Mouse (Mus musculus) forebrain, embryonic 14.5 days (tissue): Measurements from ENCODE around the gene Banf1. TPM values are rescaled to one million over a fixed set of nuclear protein-coding genes. Genes with fewer than 3 reads are reported as not detected.
"Not testable (repeated sequence)": the region's sequence is repeated elsewhere in the genome, so short reads cannot be mapped to it uniquely, and the experiment has no call there.

ENCODE experiments used
- ATAC-seq: fragments of 200-750 bp; cut with Nextera tagmentation; 2 replicates; pipeline ENCODE4 v1.8.0; 2017; ENCODE audit warnings: mild to moderate bottlenecking, moderate library complexity
- DNase-seq: peaks from one replicate; pipeline ENCODE4 v3.0.0-alpha.2; 2015; ENCODE audit warnings: low spot score
- H3K27ac ChIP-seq: fragments of 300-500 bp; sonication (generic); 2 replicates; pipeline ENCODE4 v1.5.1; 2014; ENCODE audit warnings: low read depth, mild to moderate bottlenecking, control low read depth, low read length, moderate library complexity
- H3K27me3 ChIP-seq: fragments of 300-500 bp; sonication (generic); replicated peaks from 2 replicates; pipeline ENCODE4 v1.6.1; 2014; ENCODE audit warnings: low read length, control low read depth, mixed read lengths; ENCODE audit not compliant: control insufficient read depth, insufficient read depth
- H3K36me3 ChIP-seq: fragments of 300-500 bp; sonication (generic); 2 replicates; pipeline ENCODE4 v1.6.1; 2014; ENCODE audit warnings: low read length, control low read depth; ENCODE audit not compliant: control insufficient read depth, insufficient read depth
- H3K4me1 ChIP-seq: fragments of 300-500 bp; sonication (generic); 2 replicates; pipeline ENCODE4 v1.6.1; 2014; ENCODE audit warnings: antibody characterized with exemption, low read length, control low read depth; ENCODE audit not compliant: control insufficient read depth, insufficient read depth
- H3K4me2 ChIP-seq: fragments of 300-500 bp; sonication (generic); 2 replicates; pipeline ENCODE4 v1.6.1; 2014; ENCODE audit warnings: mild to moderate bottlenecking, control low read depth, low read length
- H3K4me3 ChIP-seq: fragments of 300-500 bp; sonication (generic); 2 replicates; pipeline ENCODE4 v1.5.1; 2014; ENCODE audit warnings: low read depth, low read length, control low read depth
- H3K9ac ChIP-seq: fragments of 300-500 bp; sonication (generic); 2 replicates; pipeline ENCODE4 v1.6.1; 2014; ENCODE audit warnings: mild to moderate bottlenecking, low read length, control low read depth, moderate library complexity
- H3K9me3 ChIP-seq: fragments of 300-500 bp; sonication (generic); replicated peaks from 2 replicates; pipeline ENCODE4 v1.6.1; 2016; ENCODE audit warnings: low read length, control low read depth, mixed read lengths; ENCODE audit not compliant: control insufficient read depth
- WGBS: fragments of 180-500 bp; shearing (Covaris S2); extraction: QIAGEN DNeasy Blood & Tissue Kit; methylation state at CpG from one replicate; pipeline ENCODE4 v1.1.7; 2014; 5-methylcytosine and 5-hydroxymethylcytosine counted together
- polyA plus RNA-seq: library from polyadenylated mRNA; unstranded; fragments of >200 nt; fragmentation: Nextera tagmentation; extraction: Ambion mirVana; gene quantifications from 2 replicates; pipeline ENCODE4 v1.2.1, GENCODE M21; 2014

Banf1 gene
- 417 and 471 TPM in 2 replicates for polyA plus RNA-seq

DNA sequence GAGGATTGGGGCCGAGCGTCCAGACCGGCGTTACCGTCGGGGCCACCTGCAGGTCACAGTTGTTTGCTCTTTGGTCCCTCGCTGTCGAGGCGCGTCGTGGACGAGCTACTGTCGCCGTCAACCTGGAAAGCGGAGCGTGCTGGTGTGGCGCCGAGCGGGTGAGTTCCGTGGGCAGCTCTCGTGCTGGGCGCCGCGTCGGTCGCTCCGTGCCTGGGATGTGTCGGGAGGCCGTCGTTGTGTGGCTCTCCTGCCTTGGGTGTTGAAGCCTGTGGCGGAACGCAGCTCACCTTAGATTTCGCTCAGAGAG is at the start of gene Banf1:
TSS of gene Banf1 (minus strand) at position 116 of the 307 bp plus-strand sequence.
- DNase-seq = no peak
- 0% methylated on average over 33 of the region's 33 CpGs for WGBS

GRCm38 (mm10) chr19:5414534-5414957 is 47.6 kb upstream of the Banf1 start:
- Histone ChIP-seq H3K4me1 (no peaks in the 10 kb centered on the region), H3K4me2 (no peak overlapping the region), H3K9ac (no peak overlapping the region), H3K36me3 (no peaks in the 10 kb centered on the region), H3K27me3 (no peaks in the 10 kb centered on the region), H3K4me3 (no peak overlapping the region), H3K27ac (no peak overlapping the region), H3K9me3 (no peaks in the 10 kb centered on the region)
- ATAC-seq = no peak
- DNase-seq = no peak
- 63% methylated on average over 2 of the region's 2 CpGs for WGBS

More for the DNA sequence above, at the start of gene Banf1:
- Histone ChIP-seq H3K4me2 (peak within 1 kb of the TSS; percentile 89), H3K4me1 (peaks cover 13% of the 10 kb centered on the region), H3K9me3 (no peaks in the 10 kb centered on the region), H3K27me3 (no peaks in the 10 kb centered on the region), H3K27ac (peak within 1 kb of the TSS; percentile 92), H3K36me3 (peaks cover 53% of the 10 kb centered on the region), H3K4me3 (peak within 1 kb of the TSS; percentile 97), H3K9ac (peak within 1 kb of the TSS; percentile 85)
- ATAC-seq = peak; percentile 12; the same call in 1 of the 2 replicates

GRCm38 (mm10) chr19:5413840-5414239 is 46.9 kb upstream of the Banf1 start:
- ATAC-seq = no peak
- Histone ChIP-seq H3K9ac (no peak overlapping the region), H3K4me3 (no peak overlapping the region), H3K4me1 (no peaks in the 10 kb centered on the region), H3K9me3 (no peaks in the 10 kb centered on the region), H3K27ac (no peak overlapping the region), H3K27me3 (no peaks in the 10 kb centered on the region), H3K4me2 (no peak overlapping the region), H3K36me3 (no peaks in the 10 kb centered on the region)
- WGBS = 74% methylated on average over 4 of the region's 4 CpGs
- no peak for DNase-seq

DNA sequence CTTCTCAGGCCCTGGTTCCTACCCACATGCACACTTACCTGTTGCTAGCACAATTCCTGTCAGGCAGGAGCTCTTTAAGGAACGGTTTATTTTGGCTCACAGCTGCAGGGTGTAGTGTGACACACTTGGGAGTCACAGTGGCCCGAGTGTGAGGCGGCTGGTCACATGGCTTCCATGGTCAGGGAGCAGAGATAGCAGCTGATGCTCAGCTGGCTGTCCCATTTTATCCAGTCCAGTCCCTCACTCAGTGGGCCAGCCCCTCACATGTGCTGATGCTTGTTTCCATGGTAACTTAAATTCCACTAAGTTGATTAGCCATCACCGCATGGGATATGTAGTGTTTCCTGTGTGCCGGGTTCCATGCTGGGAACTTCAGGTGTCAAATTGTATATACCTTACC is 45.0 kb upstream of the Banf1 start:
- Histone ChIP-seq H3K27ac (no peak overlapping the region), H3K9ac (no peak overlapping the region), H3K9me3 (no peaks in the 10 kb centered on the region), H3K4me2 (no peak overlapping the region), H3K4me3 (no peak overlapping the region), H3K36me3 (no peaks in the 10 kb centered on the region), H3K27me3 (no peaks in the 10 kb centered on the region), H3K4me1 (no peaks in the 10 kb centered on the region; the same call in 1 of the 2 replicates)
- 76% methylated on average over 5 of the region's 5 CpGs for WGBS
- ATAC-seq (no peak), DNase-seq (no peak)

- Histone ChIP-seq H3K36me3 (no peaks in the 10 kb centered on the region), H3K4me1 (no peaks in the 10 kb centered on the region; the same call in 1 of the 2 replicates), H3K4me2 (no peak overlapping the region), H3K27ac (no peak overlapping the region), H3K4me3 (no peak overlapping the region), H3K9ac (no peak overlapping the region), H3K27me3 (no peaks in the 10 kb centered on the region), H3K9me3 (no peaks in the 10 kb centered on the region)
- no peak for DNase-seq
- ATAC-seq = no peak
- 92% methylated on average over 5 of the region's 5 CpGs for WGBS
Observed at GRCm38 (mm10) chr19:5410641-5411040, 43.7 kb upstream of the Banf1 start.

- Histone ChIP-seq H3K27me3 (no peaks in the 10 kb centered on the region), H3K27ac (no peak overlapping the region), H3K9ac (no peak overlapping the region), H3K4me1 (no peaks in the 10 kb centered on the region; the same call in 1 of the 2 replicates), H3K4me3 (no peak overlapping the region), H3K36me3 (no peaks in the 10 kb centered on the region), H3K9me3 (no peaks in the 10 kb centered on the region), H3K4me2 (no peak overlapping the region)
- DNase-seq = peak; percentile 16
- ATAC-seq = no peak
- 80% methylated on average over 5 of the region's 5 CpGs for WGBS
Observed at GRCm38 (mm10) chr19:5409068-5409467, 42.1 kb upstream of the Banf1 start.

DNA sequence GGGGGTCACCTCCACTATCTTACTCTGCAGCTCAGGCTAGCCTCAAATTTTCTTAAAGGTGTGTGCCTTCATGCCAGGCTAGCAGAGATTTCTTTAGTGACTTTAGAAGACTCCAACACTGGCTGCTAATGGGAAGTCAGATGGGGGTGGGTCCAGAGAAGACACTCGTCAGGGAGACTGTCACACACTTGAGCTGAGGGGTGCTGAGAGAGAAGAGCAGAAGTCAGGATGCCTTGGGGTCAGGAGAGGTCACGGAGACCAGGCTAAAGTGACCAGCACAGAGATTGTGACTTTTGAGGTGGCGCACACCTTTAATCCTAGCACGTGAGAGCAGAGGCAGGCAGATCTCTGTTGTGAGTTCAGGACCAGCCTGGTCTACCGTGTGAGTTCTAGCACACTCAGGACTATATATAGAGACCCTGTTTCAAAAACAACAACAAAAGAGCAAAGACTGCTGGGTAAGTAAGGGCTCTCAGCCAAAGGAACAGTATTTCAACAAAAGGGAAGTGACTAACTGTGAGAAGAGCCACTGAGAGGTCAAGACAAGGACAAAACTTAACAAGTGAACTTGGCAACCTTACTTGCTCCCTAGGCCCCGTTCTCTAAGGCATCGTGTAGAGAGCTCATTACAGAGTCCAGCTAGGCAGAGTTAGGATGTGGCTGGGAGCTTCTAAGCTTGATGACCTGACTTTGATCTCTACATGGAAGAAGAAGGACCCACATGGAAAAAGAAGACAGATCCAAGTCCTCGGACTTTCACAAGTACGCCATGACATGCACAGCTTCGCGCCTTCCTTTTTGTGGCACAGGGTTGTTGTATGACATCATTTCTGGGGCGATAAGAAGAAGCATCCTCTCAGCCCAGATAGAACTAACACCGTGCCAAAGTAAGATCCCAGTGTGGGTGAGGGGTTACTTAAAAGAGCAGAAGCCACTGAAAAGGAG is 41.4 kb upstream of the Banf1 start:
- H3K4me3 ChIP-seq = no peak overlapping the region
- no peaks in the 10 kb centered on the region; the same call in 1 of the 2 replicates for H3K4me1 ChIP-seq
- DNase-seq = no peak
- H3K4me2 ChIP-seq = peak overlapping the region; percentile 61; the same call in 1 of the 2 replicates
- no peak overlapping the region for H3K9ac ChIP-seq
- no peaks in the 10 kb centered on the region for H3K36me3 ChIP-seq
- WGBS = 89% methylated on average over 13 of the region's 13 CpGs
- H3K9me3 ChIP-seq = no peaks in the 10 kb centered on the region
- no peaks in the 10 kb centered on the region for H3K27me3 ChIP-seq
- no peak for ATAC-seq
- H3K27ac ChIP-seq = no peak overlapping the region

- Histone ChIP-seq H3K9ac (peak overlapping the region; percentile 70), H3K4me3 (peak overlapping the region; percentile 44), H3K27me3 (no peaks in the 10 kb centered on the region), H3K4me1 (no peaks in the 10 kb centered on the region; the same call in 1 of the 2 replicates), H3K27ac (peak overlapping the region; percentile 79), H3K4me2 (peak overlapping the region; percentile 61), H3K9me3 (no peaks in the 10 kb centered on the region), H3K36me3 (no peaks in the 10 kb centered on the region)
- peak; percentile 65 for ATAC-seq
- peak; percentile 78 for DNase-seq
- WGBS = 13% methylated on average over 7 of the region's 7 CpGs
Observed at GRCm38 (mm10) chr19:5407133-5407532, 40.2 kb upstream of the Banf1 start.

GRCm38 (mm10) chr19:5406531-5407126 is 39.7 kb upstream of the Banf1 start:
- Histone ChIP-seq H3K4me3 (peak overlapping the region; percentile 44), H3K27ac (peak overlapping the region; percentile 79), H3K9ac (peak overlapping the region; percentile 70), H3K4me2 (peak overlapping the region; percentile 61)
- not testable (repeated sequence) for H3K4me1 ChIP-seq, H3K36me3 ChIP-seq, H3K9me3 ChIP-seq, H3K27me3 ChIP-seq
- ATAC-seq = peak; percentile 86
- WGBS = 18% methylated on average over 20 of the region's 25 CpGs
- peak; percentile 56 for DNase-seq
